Mouse (Mus musculus) right cerebral cortex, postnatal 4 days (tissue): ENCODE measurements around the gene Nup54.

ENCODE experiments used
- DNase-seq: peaks from one replicate; pipeline ENCODE4 v3.0.0-alpha.2; 2022

The Nup54 gene

GRCm38 (mm10) chr5:92411461-92412140, 23.4 kb downstream of the Nup54 start:
- no peak for DNase-seq

DNA sequence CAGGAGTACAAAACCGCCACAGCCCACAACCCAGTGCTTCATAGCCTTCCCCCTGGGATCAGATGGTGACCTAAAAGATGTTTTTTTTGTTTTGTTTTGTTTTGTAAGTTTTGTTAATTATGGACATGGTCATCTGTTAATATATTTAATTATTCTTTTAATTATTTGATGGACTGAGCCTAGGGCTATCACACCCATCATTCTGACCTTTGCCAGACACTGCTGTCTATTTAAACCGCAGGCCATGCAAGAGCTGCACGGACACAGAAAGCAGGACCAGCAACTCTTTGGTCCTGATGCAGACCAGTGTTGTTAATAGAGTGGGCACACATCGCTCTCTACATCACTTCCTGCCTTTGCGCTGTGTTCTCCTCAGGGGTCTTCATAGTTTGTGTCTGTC, 24.5 kb downstream of the Nup54 start:
- DNase-seq, result no peak

DNA sequence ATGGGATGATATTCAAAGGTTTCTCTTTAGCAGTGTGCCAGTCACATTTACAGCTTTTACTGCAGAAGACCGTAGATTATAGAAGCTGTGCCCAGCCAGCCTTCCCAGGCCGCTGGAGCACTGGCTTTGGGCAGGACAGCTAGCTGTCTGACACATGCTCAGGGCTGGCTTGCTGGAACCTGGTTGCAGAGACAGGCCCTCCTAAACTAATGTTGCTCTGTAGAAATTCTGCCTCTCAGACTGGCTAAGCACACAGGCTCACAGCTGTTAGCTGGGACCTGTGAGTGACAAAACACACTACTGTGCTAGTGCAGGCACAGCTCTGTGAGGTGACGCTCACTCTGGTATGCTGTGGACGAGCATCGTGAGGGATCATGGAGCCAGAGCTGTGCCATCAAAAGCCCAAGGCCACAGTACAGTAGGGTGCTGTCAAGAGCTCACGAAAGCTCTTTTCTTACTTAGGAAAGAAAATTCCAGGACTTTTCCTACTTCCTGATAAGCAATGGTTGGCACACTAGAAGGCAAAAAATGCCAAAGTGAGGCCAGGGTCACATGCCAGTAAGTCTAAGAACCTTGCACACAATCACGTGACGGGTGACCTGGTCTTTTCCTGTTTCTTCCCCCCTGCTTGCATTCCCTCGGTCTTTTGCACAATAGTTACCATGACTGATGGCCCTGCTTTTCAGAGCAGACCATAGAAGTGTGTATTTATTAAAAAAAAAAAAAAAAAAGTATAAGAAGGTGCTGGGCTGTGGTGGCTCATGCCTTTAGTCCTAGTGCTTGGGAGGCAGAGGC, 25.5 kb downstream of the Nup54 start:
- no peak for DNase-seq

GRCm38 (mm10) chr5:92404400-92404678, 30.7 kb downstream of the Nup54 start:
- no peak for DNase-seq

DNA sequence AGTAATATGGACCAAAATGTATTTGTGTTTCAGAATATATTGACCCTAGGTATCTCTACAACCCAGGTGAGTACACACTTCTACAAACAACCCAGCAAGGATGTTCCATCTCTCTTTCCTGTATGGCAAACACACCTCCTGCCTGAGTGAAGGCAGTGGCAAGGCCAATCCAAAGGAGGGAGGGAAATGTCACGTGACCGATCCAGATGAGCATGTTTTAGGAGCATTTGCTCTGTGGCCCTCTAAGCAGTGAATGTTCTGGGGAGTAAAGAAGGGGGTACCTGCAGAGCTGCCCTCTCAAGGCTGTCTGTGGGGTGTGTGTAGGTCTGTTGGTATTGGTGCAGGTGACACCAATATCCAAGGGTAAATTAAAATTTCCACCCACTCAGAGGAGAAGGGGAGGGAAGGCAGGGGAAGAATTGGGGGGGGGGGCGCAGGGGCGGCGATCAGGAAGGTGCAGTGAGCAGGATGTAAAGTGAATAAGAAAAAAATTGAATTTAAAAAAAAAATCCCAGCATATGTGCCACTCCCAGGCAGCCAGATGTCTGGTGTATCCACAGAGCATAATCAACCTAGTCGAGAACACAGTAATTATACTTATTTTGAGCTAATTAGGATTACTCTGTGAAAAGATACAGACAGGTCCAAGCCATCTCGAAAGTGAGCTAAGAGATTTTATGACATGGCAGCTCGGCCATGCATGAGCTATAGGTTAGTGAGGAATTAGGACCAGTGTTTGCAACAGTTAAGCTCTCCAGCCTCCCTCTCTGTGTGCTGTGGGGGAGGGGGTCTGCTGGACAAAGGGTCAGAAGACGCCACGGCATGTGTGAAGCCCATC, 31.2 kb downstream of the Nup54 start:
- no peak for DNase-seq

DNA sequence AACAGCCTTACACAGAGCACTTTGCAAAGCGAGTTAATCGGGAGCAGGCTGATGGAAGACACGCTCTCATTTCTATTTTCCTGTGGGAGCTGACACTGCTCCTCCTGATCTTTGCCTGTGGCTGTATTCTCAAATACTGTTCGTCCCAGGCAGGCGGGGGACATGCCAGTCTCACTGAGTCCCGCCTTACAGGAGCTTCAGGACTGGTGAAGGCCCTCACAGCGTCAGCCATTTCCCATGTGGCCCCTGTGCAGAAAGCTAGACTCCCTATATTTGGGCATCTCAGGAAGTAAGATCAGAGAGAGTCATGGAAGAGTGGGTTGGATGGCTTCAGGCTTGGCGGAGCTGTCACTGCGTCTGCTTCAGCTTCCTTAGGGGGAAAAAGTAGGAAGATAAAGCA, 32.2 kb downstream of the Nup54 start:
- no peak for DNase-seq

GRCm38 (mm10) chr5:92398153-92398552, 36.9 kb downstream of the Nup54 start:
- DNase-seq, result peak; percentile 67

- DNase-seq, result no peak
Measured at GRCm38 (mm10) chr5:92396476-92396875, 38.5 kb downstream of the Nup54 start.

- DNase-seq, result no peak
Measured at GRCm38 (mm10) chr5:92395764-92396163, 39.3 kb downstream of the Nup54 start.

- no peak for DNase-seq
Measured at GRCm38 (mm10) chr5:92393863-92394262, 41.2 kb downstream of the Nup54 start.

DNA sequence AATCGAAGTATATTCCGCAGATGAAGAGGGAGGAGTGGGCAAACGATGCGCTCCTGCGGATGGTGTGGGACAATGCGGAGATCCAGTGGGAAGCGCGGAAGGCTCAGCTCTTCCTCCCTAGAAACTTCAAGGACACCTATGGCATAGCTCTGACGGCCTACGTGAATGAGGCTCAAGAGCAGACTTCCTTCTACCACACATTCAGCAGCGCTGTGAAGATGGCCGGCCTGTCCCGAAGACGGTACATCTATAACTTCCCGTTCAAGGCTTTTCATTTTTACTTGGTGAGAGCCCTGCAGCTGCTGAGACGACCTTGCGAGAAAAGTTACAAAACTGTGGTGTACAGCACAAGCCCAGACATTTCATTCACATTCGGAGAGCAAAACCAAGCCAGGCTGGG, 42.5 kb downstream of the Nup54 start:
- DNase-seq, result no peak

DNA sequence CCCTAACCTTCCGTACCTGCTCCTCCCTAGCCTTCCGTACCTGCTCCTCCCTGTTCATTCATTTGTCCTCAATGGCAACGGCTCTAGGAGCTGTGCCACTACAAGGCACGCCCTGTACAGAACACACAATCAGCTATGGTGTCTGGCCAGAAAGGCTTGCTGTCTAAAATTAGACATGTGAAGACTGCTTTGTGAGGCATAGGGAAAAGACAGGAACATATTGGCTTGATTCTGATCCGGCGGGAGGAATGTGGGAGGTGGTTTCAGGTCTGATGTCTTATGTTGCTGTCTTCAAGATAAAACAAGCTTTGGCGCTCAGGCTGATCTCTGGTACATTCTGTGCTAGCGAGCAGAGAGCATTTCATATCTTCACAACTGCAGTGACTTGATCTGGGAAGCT, 44.4 kb downstream of the Nup54 start:
- no peak for DNase-seq

- DNase-seq, result no peak
Measured at GRCm38 (mm10) chr5:92389977-92390376, 45.0 kb downstream of the Nup54 start.

DNA sequence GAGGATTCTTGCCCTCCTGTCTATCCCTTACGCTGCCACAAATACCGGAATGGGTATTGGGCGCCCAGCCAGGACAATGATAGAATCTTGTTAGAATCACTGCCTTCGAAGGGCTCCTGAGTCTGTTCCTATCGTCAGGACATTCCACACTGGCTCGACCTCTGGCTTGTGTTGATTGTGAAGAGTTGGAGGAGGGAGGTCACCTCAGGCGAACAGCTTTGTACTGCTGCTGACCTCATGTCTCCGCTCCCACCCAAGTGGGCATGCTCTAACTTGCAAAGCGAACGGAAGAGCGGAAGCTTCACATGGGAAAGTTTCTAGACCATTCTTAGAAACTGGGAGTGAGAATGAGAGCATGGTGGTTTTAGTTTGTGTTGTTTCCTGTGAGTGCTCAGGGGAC, 47.6 kb downstream of the Nup54 start:
- no peak for DNase-seq

- DNase-seq, result no peak
Measured at GRCm38 (mm10) chr5:92386643-92387042, 48.4 kb downstream of the Nup54 start.

DNA sequence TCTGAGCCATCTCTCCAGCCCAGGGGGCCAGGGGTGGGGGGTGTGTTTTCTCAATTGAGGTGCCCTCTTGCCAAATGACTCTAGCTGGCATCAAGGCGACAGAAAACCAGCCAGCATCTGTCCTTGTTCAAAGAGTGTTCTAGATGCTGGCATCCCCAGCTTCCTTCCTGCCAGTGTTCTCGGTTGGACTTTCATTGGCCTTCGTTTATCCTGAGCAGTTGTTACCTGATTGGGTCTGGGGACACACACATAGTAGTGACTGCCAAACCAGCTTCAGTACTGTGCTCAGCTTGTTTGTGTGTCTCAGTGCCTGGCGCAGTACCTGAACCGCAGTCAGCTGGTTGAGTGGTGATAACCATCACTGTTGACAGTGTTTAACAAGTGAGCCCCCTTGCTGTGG, 48.9 kb downstream of the Nup54 start:
- DNase-seq, result no peak

GRCm38 (mm10) chr5:92384855-92385254, 50.2 kb downstream of the Nup54 start:
- DNase-seq, result peak; percentile 34

GRCm38 (mm10) chr5:92383747-92384146, 51.3 kb downstream of the Nup54 start:
- no peak for DNase-seq

DNA sequence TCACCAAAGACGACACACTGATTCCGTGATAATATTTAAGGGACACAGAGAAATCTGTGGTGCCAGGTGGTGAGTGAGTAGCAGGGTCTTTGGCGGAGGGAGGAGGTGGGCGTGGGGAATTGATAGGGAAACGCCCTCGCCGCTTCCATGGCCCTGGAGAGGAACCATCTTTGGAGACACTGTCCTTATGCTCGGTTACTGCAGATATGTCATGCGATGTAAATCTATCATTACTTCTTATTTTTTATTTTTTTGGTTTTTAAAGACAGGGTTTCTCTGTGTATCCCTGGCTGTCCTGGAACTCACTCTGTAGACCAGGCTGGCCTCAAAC, 52.7 kb downstream of the Nup54 start:
- no peak for DNase-seq

- DNase-seq, result peak; percentile 80
Measured at GRCm38 (mm10) chr5:92381550-92382348, 53.3 kb downstream of the Nup54 start.

DNA sequence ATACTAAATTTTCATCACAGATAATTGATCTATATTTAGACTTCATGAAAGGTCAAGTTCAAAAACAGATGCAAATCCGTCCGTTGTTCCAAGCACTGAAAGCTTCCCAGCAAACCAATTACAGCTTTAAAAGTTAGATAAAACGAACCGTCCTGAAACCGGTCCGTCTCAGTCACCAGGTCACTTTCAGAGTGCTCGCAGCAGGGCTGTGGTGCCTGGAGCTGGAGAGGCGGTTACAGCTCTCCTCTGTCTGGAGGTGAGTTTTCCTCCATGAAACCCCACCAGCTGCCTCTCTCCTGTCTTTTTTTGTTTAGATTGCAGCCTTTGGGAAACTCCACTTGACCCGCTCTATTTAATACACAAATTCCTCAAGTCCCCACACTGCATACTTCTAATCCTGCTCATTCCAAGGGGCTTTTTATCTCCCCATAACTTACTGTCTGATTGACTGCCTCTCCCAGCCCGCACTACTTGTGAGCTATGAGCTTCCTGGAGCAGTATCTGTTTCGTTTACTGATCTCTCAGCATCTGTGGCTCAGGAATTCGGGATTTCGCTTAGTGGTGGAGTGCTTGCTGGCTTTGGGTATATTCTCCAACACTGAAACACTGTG, 58.1 kb downstream of the Nup54 start:
- no peak for DNase-seq

- no peak for DNase-seq
Measured at GRCm38 (mm10) chr5:92375368-92375767, 59.7 kb downstream of the Nup54 start.

GRCm38 (mm10) chr5:92374721-92375142, 60.3 kb downstream of the Nup54 start:
- DNase-seq, result no peak
